Mouse (Mus musculus) myocyte (in vitro differentiated cells): ENCODE results near the gene Adgrg7. TPM values are rescaled to one million over a fixed set of nuclear protein-coding genes. Genes with fewer than 3 reads are reported as not detected.

Experiments used
- H3K27me3 ChIP-seq: one replicate; pipeline ENCODE4 v1.6.1; 2011; ENCODE audit not compliant: control insufficient read depth, insufficient read depth, insufficient read length
- H3K36me3 ChIP-seq: one replicate; pipeline ENCODE4 v1.6.1; 2011; ENCODE audit not compliant: control insufficient read depth, insufficient read depth
- H3K4me2 ChIP-seq: one replicate; pipeline ENCODE4 v1.6.1; 2011; ENCODE audit warnings: low read depth, control low read depth
- H3K4me3 ChIP-seq: one replicate; pipeline ENCODE4 v1.5.1; 2011; ENCODE audit warnings: mild to moderate bottlenecking, control low read depth, moderate library complexity
- H3K79me2 ChIP-seq: one replicate; pipeline ENCODE4 v1.6.1; 2011; ENCODE audit not compliant: control insufficient read depth, insufficient read depth
- H3ac ChIP-seq: one replicate; pipeline ENCODE4 v1.6.1; 2011; ENCODE audit not compliant: control insufficient read depth, insufficient read length
- CEBPB ChIP-seq: IDR thresholded peaks from 2 replicates; pipeline ENCODE4 v1.6.1; 2011; ENCODE audit warnings: mild to moderate bottlenecking, moderate library complexity; ENCODE audit not compliant: poor library complexity, insufficient read depth, severe bottlenecking
- E2F4 ChIP-seq: IDR thresholded peaks from one replicate; pipeline ENCODE4 v1.6.1; 2011; ENCODE audit warnings: mild to moderate bottlenecking, control low read depth, moderate library complexity; ENCODE audit not compliant: insufficient read depth
- MAX ChIP-seq: IDR thresholded peaks from one replicate; pipeline ENCODE4 v1.6.1; 2011; ENCODE audit warnings: low read depth, mild to moderate bottlenecking, control low read depth
- MYOD1 ChIP-seq, 3 experiments: IDR thresholded peaks; one replicate each; pipeline ENCODE4 v1.6.1; 2011; ENCODE audit warnings: control low read depth in 2 of 3, low read depth in 2 of 3, mild to moderate bottlenecking in 2 of 3, moderate library complexity in 1 of 3; ENCODE audit not compliant: insufficient read length in 2 of 3, control insufficient read depth in 1 of 3
- MYOG ChIP-seq, 3 experiments: IDR thresholded peaks; one replicate each; pipeline ENCODE4 v1.6.1; 2011; ENCODE audit warnings: control low read depth in 2 of 3, low read depth in 2 of 3, mild to moderate bottlenecking in 2 of 3; ENCODE audit not compliant: insufficient read length in 2 of 3, control insufficient read depth in 1 of 3, insufficient read depth in 1 of 3
- POLR2A ChIP-seq: IDR thresholded peaks from one replicate; pipeline ENCODE4 v1.6.1; 2011; ENCODE audit warnings: low read depth, mild to moderate bottlenecking, control low read depth, moderate library complexity; ENCODE audit not compliant: insufficient read length
- POLR2AphosphoS2 ChIP-seq: IDR thresholded peaks from one replicate; pipeline ENCODE4 v1.6.1; 2011; ENCODE audit warnings: low read depth, control low read depth; ENCODE audit not compliant: insufficient read length
- REST ChIP-seq: IDR thresholded peaks from one replicate; pipeline ENCODE4 v1.6.1; 2011; ENCODE audit warnings: mild to moderate bottlenecking, control low read depth, moderate library complexity; ENCODE audit not compliant: insufficient read depth, insufficient read length
- SRF ChIP-seq: IDR thresholded peaks from one replicate; pipeline ENCODE4 v1.6.1; 2011; ENCODE audit warnings: low read depth; ENCODE audit not compliant: control insufficient read depth, insufficient read length
- TCF12 ChIP-seq: IDR thresholded peaks from one replicate; pipeline ENCODE4 v1.6.1; 2011; ENCODE audit warnings: mild to moderate bottlenecking, control low read depth; ENCODE audit not compliant: poor library complexity, insufficient read depth, severe bottlenecking
- TCF3 ChIP-seq: IDR thresholded peaks from one replicate; pipeline ENCODE4 v1.6.1; 2011; ENCODE audit warnings: low read depth, control low read depth; ENCODE audit not compliant: insufficient read length
- USF1 ChIP-seq: IDR thresholded peaks from one replicate; pipeline ENCODE4 v1.6.1; 2011; ENCODE audit warnings: low read depth, mild to moderate bottlenecking, control low read depth, moderate library complexity
- polyA plus RNA-seq: library from polyadenylated mRNA; unstranded; fragments of >200 nt; fragmentation: generic; extraction: Trizol; gene quantifications from one replicate; pipeline ENCODE4 v1.2.1, GENCODE M21; 2012; ENCODE audit warnings: missing spikeins

Gene Adgrg7
- polyA plus RNA-seq, 1 experiment: not detected

DNA sequence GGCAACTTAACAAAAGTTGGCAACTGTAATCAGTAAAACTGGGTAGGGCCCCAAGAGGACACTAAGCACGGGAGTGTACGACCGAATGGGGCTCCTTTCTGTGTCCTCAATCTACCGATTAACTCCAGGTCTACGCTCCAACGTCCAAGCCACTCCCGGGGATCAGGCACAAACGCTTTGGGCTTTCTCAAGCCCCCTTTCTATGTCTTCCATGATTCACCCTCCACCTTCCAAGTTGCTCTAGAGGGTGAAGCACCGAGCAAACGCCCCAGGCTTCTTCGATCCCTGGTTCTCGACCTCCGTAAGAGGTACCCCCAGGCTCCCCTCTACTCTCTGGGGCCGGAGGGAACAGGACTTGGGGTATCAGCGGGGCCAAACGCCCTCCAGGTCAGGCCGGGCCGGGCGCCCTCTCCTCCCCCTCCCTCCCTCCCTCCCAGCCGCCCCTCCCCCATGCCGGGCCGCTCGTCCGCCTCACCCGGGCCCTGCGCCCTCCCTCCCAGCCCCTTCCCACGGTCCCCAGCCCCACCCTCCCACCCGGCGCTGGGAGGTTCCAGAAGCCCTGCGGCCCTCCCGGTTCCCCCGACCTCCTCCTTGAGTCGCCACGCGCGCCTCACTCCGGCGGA, 79.0 kb downstream of the Adgrg7 start:
- Histone ChIP-seq H3K27me3 (no peaks in the 10 kb centered on the region), H3ac (peak overlapping the region; percentile 47), H3K36me3 (peaks cover 9% of the 10 kb centered on the region), H3K4me3 (peak overlapping the region; percentile 57), H3K4me2 (peak overlapping the region; percentile 73), H3K79me2 (peaks cover 41% of the 10 kb centered on the region)
- no peak for TF ChIP-seq SRF

DNA sequence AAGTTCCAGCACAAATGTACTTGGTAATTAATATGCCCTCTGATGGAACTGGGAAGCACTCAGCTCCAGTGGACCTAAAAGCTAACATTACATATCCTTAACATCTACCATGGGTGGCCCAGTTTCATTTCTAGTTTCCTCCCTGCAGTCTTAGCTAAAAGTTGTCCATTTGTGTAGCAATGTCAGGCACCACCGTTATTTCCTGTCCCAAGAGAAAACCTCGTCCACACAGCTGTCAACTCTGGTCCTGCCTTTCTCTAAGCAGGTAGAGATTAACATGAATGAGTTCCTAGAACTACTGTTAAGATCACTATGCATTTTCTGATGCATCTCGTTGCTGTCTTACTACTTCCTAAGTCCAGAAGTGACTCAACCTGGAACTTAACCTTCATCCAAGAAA, 80.0 kb downstream of the Adgrg7 start:
- H3K36me3 ChIP-seq: peaks cover 19% of the 10 kb centered on the region
- H3K4me3 ChIP-seq: peak overlapping the region; percentile 57
- TF ChIP-seq TCF3 (no peak), USF1 (no peak), MYOD1 (IDR thresholded peaks at IDR 0.05; ENCODE audit: control insufficient read depth in 1 of 3, insufficient read length in 2 of 3, low read depth in 2 of 3) (no peak), POLR2A (no peak), POLR2AphosphoS2 (no peak), SRF (no peak), REST (no peak), MYOG (IDR thresholded peaks at IDR 0.05; ENCODE audit: control insufficient read depth in 1 of 3, insufficient read depth in 1 of 3, insufficient read length in 2 of 3, low read depth in 2 of 3) (no peak), E2F4 (no peak), MAX (no peak), TCF12 (no peak), CEBPB (no peak)
- no peaks in the 10 kb centered on the region for H3K27me3 ChIP-seq
- H3ac ChIP-seq: no peak overlapping the region
- H3K79me2 ChIP-seq: peaks cover 41% of the 10 kb centered on the region
- peak overlapping the region; percentile 73 for H3K4me2 ChIP-seq

- Histone ChIP-seq H3K27me3 (no peaks in the 10 kb centered on the region), H3K4me3 (no peak overlapping the region), H3ac (no peak overlapping the region), H3K4me2 (no peak overlapping the region), H3K36me3 (peaks cover 56% of the 10 kb centered on the region), H3K79me2 (peaks cover 32% of the 10 kb centered on the region)
- TF ChIP-seq MYOD1 (IDR thresholded peaks at IDR 0.05; ENCODE audit: control insufficient read depth in 1 of 3, insufficient read length in 2 of 3, low read depth in 2 of 3) (no peak), POLR2A (no peak), USF1 (no peak), CEBPB (no peak), POLR2AphosphoS2 (no peak), SRF (no peak), MAX (no peak), E2F4 (no peak), TCF3 (no peak), TCF12 (no peak), MYOG (IDR thresholded peaks at IDR 0.05; ENCODE audit: control insufficient read depth in 1 of 3, insufficient read depth in 1 of 3, insufficient read length in 2 of 3, low read depth in 2 of 3) (no peak), REST (no peak)
Observed at GRCm38 (mm10) chr16:56710071-56710470, 85.6 kb downstream of the Adgrg7 start.

- Histone ChIP-seq H3K4me3 (no peak overlapping the region), H3K4me2 (no peak overlapping the region), H3K27me3 (no peaks in the 10 kb centered on the region), H3K79me2 (peaks cover 18% of the 10 kb centered on the region), H3K36me3 (peaks cover 55% of the 10 kb centered on the region), H3ac (no peak overlapping the region)
- TF ChIP-seq TCF12 (no peak), USF1 (no peak), SRF (no peak), CEBPB (no peak), MAX (no peak), REST (no peak), E2F4 (no peak)
Observed at GRCm38 (mm10) chr16:56705731-56706130, 89.9 kb downstream of the Adgrg7 start.

GRCm38 (mm10) chr16:56700898-56701297, 94.8 kb downstream of the Adgrg7 start:
- Histone ChIP-seq H3K79me2 (peaks cover 17% of the 10 kb centered on the region), H3K36me3 (peaks cover 49% of the 10 kb centered on the region)

More at GRCm38 (mm10) chr16:56700898-56701297, 94.8 kb downstream of the Adgrg7 start:
- H3K4me2 ChIP-seq: no peak overlapping the region
- no peaks in the 10 kb centered on the region for H3K27me3 ChIP-seq
- no peak overlapping the region for H3ac ChIP-seq
- no peak overlapping the region for H3K4me3 ChIP-seq
- TF ChIP-seq USF1 (no peak), SRF (no peak), REST (no peak), MYOG (IDR thresholded peaks at IDR 0.05; ENCODE audit: control insufficient read depth in 1 of 3, insufficient read depth in 1 of 3, insufficient read length in 2 of 3, low read depth in 2 of 3) (no peak)
